Mouse (Mus musculus) hindbrain, embryonic 14.5 days (tissue): ENCODE measurements around the gene Nfatc4. TPM values are rescaled to one million over a fixed set of nuclear protein-coding genes. Genes with fewer than 3 reads are reported as not detected.

Source experiments
- ATAC-seq: fragments of 200-750 bp; cut with Nextera tagmentation; 2 replicates; pipeline ENCODE4 v1.8.0; 2017; ENCODE audit warnings: moderate number of reproducible peaks, mild to moderate bottlenecking, moderate TSS enrichment, moderate library complexity; ENCODE audit not compliant: low FRiP score
- DNase-seq: peaks from one replicate; pipeline ENCODE4 v3.0.0-alpha.2; 2015; ENCODE audit warnings: low spot score
- H3K27ac ChIP-seq: fragments of 300-500 bp; sonication (generic); 2 replicates; pipeline ENCODE4 v1.5.1; 2014; ENCODE audit warnings: mild to moderate bottlenecking, moderate library complexity
- H3K27me3 ChIP-seq: fragments of 300-500 bp; sonication (generic); 2 replicates; pipeline ENCODE4 v1.6.1; 2014; ENCODE audit warnings: mild to moderate bottlenecking, low read length, mixed read lengths; ENCODE audit not compliant: control insufficient read depth, insufficient read depth
- H3K36me3 ChIP-seq: fragments of 300-500 bp; sonication (generic); replicated peaks from 2 replicates; pipeline ENCODE4 v1.6.1; 2014; ENCODE audit not compliant: control insufficient read depth, insufficient read depth
- H3K4me1 ChIP-seq: fragments of 300-500 bp; sonication (generic); replicated peaks from 2 replicates; pipeline ENCODE4 v1.6.1; 2014; ENCODE audit warnings: antibody characterized with exemption, low read length, mixed read lengths; ENCODE audit not compliant: control insufficient read depth, insufficient read depth
- H3K4me2 ChIP-seq: fragments of 300-500 bp; sonication (generic); replicated peaks from 2 replicates; pipeline ENCODE4 v1.6.1; 2014; ENCODE audit warnings: mild to moderate bottlenecking, moderate library complexity
- H3K4me3 ChIP-seq: fragments of 300-500 bp; sonication (generic); replicated peaks from 2 replicates; pipeline ENCODE4 v1.5.1; 2014; ENCODE audit warnings: mild to moderate bottlenecking, low read length
- H3K9ac ChIP-seq: fragments of 300-500 bp; sonication (generic); 2 replicates; pipeline ENCODE4 v1.6.1; 2014
- H3K9me3 ChIP-seq: fragments of 300-500 bp; sonication (generic); 2 replicates; pipeline ENCODE4 v1.6.1; 2016; ENCODE audit warnings: low read length; ENCODE audit not compliant: control insufficient read depth
- WGBS: fragments of 180-500 bp; shearing (Covaris S2); extraction: QIAGEN DNeasy Blood & Tissue Kit; methylation state at CpG from one replicate; pipeline ENCODE4 v1.1.7; 2014; 5-methylcytosine and 5-hydroxymethylcytosine counted together
- polyA plus RNA-seq: library from polyadenylated mRNA; unstranded; fragments of >200 nt; fragmentation: Nextera tagmentation; extraction: Ambion mirVana; gene quantifications from 2 replicates; pipeline ENCODE4 v1.2.1, GENCODE M21; 2014

Nfatc4 gene
- polyA plus RNA-seq, 1 experiment from 2014 or later: 10.1 TPM

- Histone ChIP-seq H3K27ac (peak overlapping the region; percentile 34; the same call in 1 of the 2 replicates), H3K9me3 (no peaks in the 10 kb centered on the region)
- under 1% methylated on average over 15 of the region's 15 CpGs for WGBS
Measured at GRCm38 (mm10) chr14:55826142-55826541, 3.2 kb downstream of the Nfatc4 start.

GRCm38 (mm10) chr14:55826551-55827340 lies 3.8 kb downstream of the Nfatc4 start:
- 9% methylated on average over 41 of the region's 41 CpGs for WGBS
- Histone ChIP-seq H3K27me3 (peaks cover 20% of the 10 kb centered on the region), H3K27ac (peak overlapping the region; percentile 34; the same call in 1 of the 2 replicates), H3K9ac (peak overlapping the region; percentile 42; the same call in 1 of the 2 replicates), H3K36me3 (no peaks in the 10 kb centered on the region), H3K9me3 (no peaks in the 10 kb centered on the region), H3K4me3 (peak overlapping the region; percentile 43), H3K4me2 (peak overlapping the region; percentile 63), H3K4me1 (peaks cover 19% of the 10 kb centered on the region)
- ATAC-seq: no peak
- DNase-seq: no peak

More at GRCm38 (mm10) chr14:55826142-55826541, 3.2 kb downstream of the Nfatc4 start:
- peaks cover 19% of the 10 kb centered on the region for H3K4me1 ChIP-seq
- no peak for DNase-seq
- peak overlapping the region; percentile 43 for H3K4me3 ChIP-seq
- no peak for ATAC-seq
- peak overlapping the region; percentile 42; the same call in 1 of the 2 replicates for H3K9ac ChIP-seq
- peaks cover 20% of the 10 kb centered on the region for H3K27me3 ChIP-seq
- peak overlapping the region; percentile 63 for H3K4me2 ChIP-seq
- H3K36me3 ChIP-seq: no peaks in the 10 kb centered on the region

GRCm38 (mm10) chr14:55828716-55829263 lies 5.8 kb downstream of the Nfatc4 start:
- H3K9me3 ChIP-seq: no peaks in the 10 kb centered on the region
- H3K36me3 ChIP-seq: no peaks in the 10 kb centered on the region
- DNase-seq (no peak), ATAC-seq (no peak)
- peaks cover 15% of the 10 kb centered on the region for H3K4me1 ChIP-seq
- peaks cover 20% of the 10 kb centered on the region for H3K27me3 ChIP-seq
- no peak overlapping the region for H3K27ac ChIP-seq
- H3K4me3 ChIP-seq: no peak overlapping the region
- 52% methylated on average over 3 of the region's 3 CpGs for WGBS
- no peak overlapping the region for H3K9ac ChIP-seq
- no peak overlapping the region for H3K4me2 ChIP-seq

GRCm38 (mm10) chr14:55829854-55830253 lies 6.9 kb downstream of the Nfatc4 start:
- H3K9ac ChIP-seq: no peak overlapping the region
- peaks cover 20% of the 10 kb centered on the region for H3K27me3 ChIP-seq
- no peaks in the 10 kb centered on the region for H3K9me3 ChIP-seq
- H3K4me1 ChIP-seq: peaks cover 15% of the 10 kb centered on the region
- H3K4me2 ChIP-seq: no peak overlapping the region
- no peak overlapping the region for H3K4me3 ChIP-seq
- DNase-seq: no peak
- WGBS: 94% methylated on average over 16 of the region's 16 CpGs
- H3K27ac ChIP-seq: no peak overlapping the region
- no peak for ATAC-seq
- no peaks in the 10 kb centered on the region for H3K36me3 ChIP-seq

- 90% methylated on average over 4 of the region's 4 CpGs for WGBS
- H3K4me2 ChIP-seq: no peak overlapping the region
- H3K27me3 ChIP-seq: peaks cover 20% of the 10 kb centered on the region
- H3K27ac ChIP-seq: no peak overlapping the region
- no peak overlapping the region for H3K9ac ChIP-seq
- no peaks in the 10 kb centered on the region for H3K9me3 ChIP-seq
- DNase-seq (no peak), ATAC-seq (no peak)
- no peak overlapping the region for H3K4me3 ChIP-seq
- peaks cover 11% of the 10 kb centered on the region; the same call in 1 of the 2 replicates for H3K4me1 ChIP-seq
- H3K36me3 ChIP-seq: no peaks in the 10 kb centered on the region
Measured at GRCm38 (mm10) chr14:55830331-55830730, 7.4 kb downstream of the Nfatc4 start.

GRCm38 (mm10) chr14:55833126-55833525 lies 10.2 kb downstream of the Nfatc4 start:
- Histone ChIP-seq H3K9ac (no peak overlapping the region), H3K9me3 (no peaks in the 10 kb centered on the region), H3K4me3 (no peak overlapping the region), H3K27me3 (no peaks in the 10 kb centered on the region; the same call in 1 of the 2 replicates), H3K4me2 (no peak overlapping the region), H3K36me3 (no peaks in the 10 kb centered on the region), H3K27ac (no peak overlapping the region), H3K4me1 (no peaks in the 10 kb centered on the region)
- DNase-seq (no peak), ATAC-seq (no peak)
- 76% methylated on average over 4 of the region's 4 CpGs for whole genome bisulfite sequencing

GRCm38 (mm10) chr14:55834808-55835533 lies 12.0 kb downstream of the Nfatc4 start:
- H3K9ac ChIP-seq: no peak overlapping the region
- no peak overlapping the region for H3K4me2 ChIP-seq
- DNase-seq (no peak), ATAC-seq (no peak)
- H3K4me3 ChIP-seq: no peak overlapping the region
- H3K27ac ChIP-seq: no peak overlapping the region
- H3K36me3 ChIP-seq: no peaks in the 10 kb centered on the region
- H3K9me3 ChIP-seq: no peaks in the 10 kb centered on the region
- H3K4me1 ChIP-seq: no peaks in the 10 kb centered on the region
- H3K27me3 ChIP-seq: no peaks in the 10 kb centered on the region
- 68% methylated on average over 5 of the region's 5 CpGs for WGBS

- Histone ChIP-seq H3K27ac (no peak overlapping the region), H3K27me3 (no peaks in the 10 kb centered on the region), H3K4me1 (no peaks in the 10 kb centered on the region), H3K4me3 (no peak overlapping the region), H3K9ac (no peak overlapping the region), H3K4me2 (no peak overlapping the region), H3K9me3 (no peaks in the 10 kb centered on the region), H3K36me3 (no peaks in the 10 kb centered on the region)
- DNase-seq (no peak), ATAC-seq (no peak)
- 77% methylated on average over 4 of the region's 5 CpGs for WGBS
Measured at GRCm38 (mm10) chr14:55838312-55838711, 15.4 kb downstream of the Nfatc4 start.

GRCm38 (mm10) chr14:55838740-55839139 lies 15.8 kb downstream of the Nfatc4 start:
- WGBS: 83% methylated on average over 4 of the region's 4 CpGs

More at GRCm38 (mm10) chr14:55838740-55839139, 15.8 kb downstream of the Nfatc4 start:
- H3K27ac ChIP-seq: no peak overlapping the region
- no peaks in the 10 kb centered on the region for H3K36me3 ChIP-seq
- H3K9ac ChIP-seq: no peak overlapping the region
- no peak for DNase-seq
- no peaks in the 10 kb centered on the region for H3K4me1 ChIP-seq
- ATAC-seq: no peak
- H3K4me2 ChIP-seq: no peak overlapping the region
- no peaks in the 10 kb centered on the region for H3K9me3 ChIP-seq
- H3K27me3 ChIP-seq: no peaks in the 10 kb centered on the region
- H3K4me3 ChIP-seq: no peak overlapping the region
